22 mouse cellular contexts compared by ENCODE assay signal in genomic region chr1:180307661-180308060, GRCm38 (mm10). TPM values are rescaled to one million over a fixed set of nuclear protein-coding genes. Genes with fewer than 3 reads are reported as not detected.
DNase-seq lines count a peak whose midpoint lies in the region; ATAC-seq and TF ChIP-seq lines count a peak whose summit lies in the region.
"Had no signal": no experiment of that assay in that cellular context is flagged by ENCODE, and none has a peak within 500 bp of the region (broad histone marks: within the 10 kb centered on the region; RNA-seq: fewer than 3 reads in every experiment).

No protein-coding gene starts in this region.

- H3K4me3 ChIP-seq in lung, embryonic 14.5 days (ENCODE audit: low read depth, low read length) = no peak overlapping the region
- H3K4me3 ChIP-seq: heart, embryonic 12.5 days; lung, embryonic 15.5 days; midbrain, embryonic 12.5 days had no signal

- no peaks in the 10 kb centered on the region for H3K27me3 ChIP-seq in lung, embryonic 14.5 days (ENCODE audit: insufficient read depth, low read length)
- H3K27me3 ChIP-seq: heart, embryonic 12.5 days; lung, embryonic 15.5 days had no signal

- 0 out of 2 replicates have a peak, but pooled peaks cover 2% of the 10 kb centered on the region for H3K4me1 ChIP-seq in lung, embryonic 14.5 days (ENCODE audit: insufficient read depth)

- 68% methylated on average over 2 of the region's 2 CpGs for WGBS in lung, embryonic 14.5 days

- peak; percentile 33 to 65 for DNase-seq in adrenal gland, adult (ENCODE audit: inconsistent age in 2 of 2, low spot score in 1 of 2)
- DNase-seq in adrenal gland, postnatal 4 days (ENCODE audit: low spot score in 2 of 2) = no peak
- DNase-seq in lung, embryonic 14.5 days = peak; percentile 41
- DNase-seq in lung, postnatal 14 days = no peak
- DNase-seq in right cerebral cortex, postnatal 36 days (ENCODE audit: low spot score in 2 of 2) = no peak
- DNase-seq: cerebellum, adult 2 months; gastrocnemius, postnatal 36 days; heart, postnatal 14 days; kidney, adult 2 months; kidney, postnatal 10 days; left cerebral cortex, postnatal 4 days; spleen, adult 18-20 months had no signal

- no peak overlapping the region for H3K27ac ChIP-seq in lung, embryonic 14.5 days (ENCODE audit: low read depth)
- H3K27ac ChIP-seq: hindbrain, embryonic 14.5 days; lung, embryonic 15.5 days; midbrain, embryonic 12.5 days had no signal

- no peak for TF ChIP-seq CTCF in lung, embryonic 14.5 days (IDR thresholded peaks at IDR 0.05; ENCODE audit: low read depth)

- no peaks in the 10 kb centered on the region for H3K9me3 ChIP-seq in lung, embryonic 14.5 days (ENCODE audit: low read depth, low read length)
- H3K9me3 ChIP-seq: heart, embryonic 12.5 days; lung, embryonic 15.5 days; midbrain, embryonic 12.5 days had no signal

- no peaks in the 10 kb centered on the region for H3K36me3 ChIP-seq in lung, embryonic 14.5 days (ENCODE audit: insufficient read depth)
- H3K36me3 ChIP-seq: heart, embryonic 12.5 days; lung, embryonic 15.5 days; midbrain, embryonic 12.5 days had no signal

- no peak overlapping the region for H3K4me2 ChIP-seq in lung, embryonic 14.5 days
- H3K4me2 ChIP-seq: heart, embryonic 12.5 days; hindbrain, embryonic 14.5 days; liver, embryonic 11.5 days; lung, embryonic 15.5 days; midbrain, embryonic 12.5 days had no signal

- no peak for ATAC-seq in lung, embryonic 14.5 days (ENCODE audit: insufficient read depth)
- ATAC-seq in common myeloid progenitor, adult 5-6 weeks (replicated peaks; ENCODE audit: low read depth, poor library complexity, severe bottlenecking) = peak; percentile 40; the same call in 1 of the 2 replicates
- ATAC-seq in megakaryocyte progenitor cell, adult 5-6 weeks (replicated peaks; ENCODE audit: poor library complexity) = peak; percentile 30; the same call in 1 of the 2 replicates
- no peak for ATAC-seq in erythroblast, adult 5-6 weeks (replicated peaks; ENCODE audit: low FRiP score, poor library complexity, severe bottlenecking)
- ATAC-seq: CD4-positive, CD25-positive, alpha-beta regulatory T cell, adult 4 months; forebrain, embryonic 16.5 days had no signal

- H3K9ac ChIP-seq in lung, embryonic 14.5 days = no peak overlapping the region
- H3K9ac ChIP-seq: heart, embryonic 12.5 days; hindbrain, embryonic 14.5 days; lung, embryonic 15.5 days; midbrain, embryonic 12.5 days had no signal

RNA-seq across cellular contexts. Expression of gene Itpkb, which starts 22.6 kb away (rescaled TPM):
- total RNA-seq in adrenal gland, postnatal 4 days (2021) = 10 to 100 TPM; 73.5 to 77.8 TPM
- 8.1 and 9.0 TPM in 2 replicates for polyA plus RNA-seq in lung, embryonic 14.5 days (2014; fragmentation: Nextera tagmentation; extraction: Ambion mirVana)
- 10.2 and 15.9 TPM in 2 replicates for total RNA-seq in common myeloid progenitor, adult 5-6 weeks (2017)
- 10.8 and 12.3 TPM in 2 replicates for total RNA-seq in megakaryocyte progenitor cell, adult 5-6 weeks (2015)
- total RNA-seq in megakaryocyte progenitor cell, adult 5-6 weeks (2017) = 9.6 and 11.7 TPM in 2 replicates
- 2.3 and 4.0 TPM in 2 replicates for total RNA-seq in erythroblast, adult 5-6 weeks (2015; ENCODE audit: low replicate concordance)
- total RNA-seq in erythroblast, adult 5-6 weeks (2017; ENCODE audit: low replicate concordance) = 2.4 and 3.2 TPM in 2 replicates

RNA-seq across cellular contexts. Expression of gene Psen2, which starts 44.4 kb away (rescaled TPM):
- total RNA-seq in adrenal gland, postnatal 4 days (2021) = 10 to 100 TPM; 40.2 to 45.4 TPM
- 7.9 and 9.8 TPM in 2 replicates for polyA plus RNA-seq in lung, embryonic 14.5 days (2014; fragmentation: Nextera tagmentation; extraction: Ambion mirVana)
- 20.8 and 24.3 TPM in 2 replicates for total RNA-seq in common myeloid progenitor, adult 5-6 weeks (2017)
- total RNA-seq in megakaryocyte progenitor cell, adult 5-6 weeks (2015) = 18.9 and 19.5 TPM in 2 replicates
- total RNA-seq in megakaryocyte progenitor cell, adult 5-6 weeks (2017) = 24.9 and 27.2 TPM in 2 replicates
- 7.5 and 7.9 TPM in 2 replicates for total RNA-seq in erythroblast, adult 5-6 weeks (2015; ENCODE audit: low replicate concordance)
- total RNA-seq in erythroblast, adult 5-6 weeks (2017; ENCODE audit: low replicate concordance) = 7.2 and 7.4 TPM in 2 replicates

Comparison
In these comparisons a context has a peak if more than half of its experiments do, and no peak if none do; other contexts are left out.
1. DNase-seq: peak in adrenal gland, adult (2 of 2) and lung, embryonic 14.5 days (single experiment); none in adrenal gland, postnatal 4 days (0 of 2), lung, postnatal 14 days (single experiment) and right cerebral cortex, postnatal 36 days (0 of 2).
2. ATAC-seq: peak in common myeloid progenitor, adult 5-6 weeks (single experiment) and megakaryocyte progenitor cell, adult 5-6 weeks (single experiment); none in lung, embryonic 14.5 days (single experiment) and erythroblast, adult 5-6 weeks (single experiment).